Mouse (Mus musculus) midbrain, embryonic 10.5 days (tissue): ENCODE measurements at regions not wholly inside any gene's neighbourhood (a gene's known extent, or its start where the extent isn't known, plus 50 kb on each side); places are given as distances from the start of the nearest gene placed in this dataset.
"Not testable (repeated sequence)": the region's sequence is repeated elsewhere in the genome, so short reads cannot be mapped to it uniquely, and the experiment has no call there.

ENCODE experiments used
- DNase-seq: peaks from one replicate; pipeline ENCODE4 v3.0.0-alpha.2; 2017; ENCODE audit warnings: low spot score
- H3K27ac ChIP-seq: fragments of 300-500 bp; sonication (generic); replicated peaks from 2 replicates; pipeline ENCODE4 v1.5.1; 2016; ENCODE audit warnings: mild to moderate bottlenecking
- H3K27me3 ChIP-seq: fragments of 300-500 bp; sonication (generic); 2 replicates; pipeline ENCODE4 v1.6.1; 2016; ENCODE audit warnings: low read depth, mild to moderate bottlenecking; ENCODE audit not compliant: poor library complexity, severe bottlenecking
- H3K36me3 ChIP-seq: fragments of 300-500 bp; sonication (generic); 2 replicates; pipeline ENCODE4 v1.6.1; 2016; ENCODE audit warnings: mild to moderate bottlenecking, moderate library complexity
- H3K4me1 ChIP-seq: fragments of 300-500 bp; sonication (generic); 2 replicates; pipeline ENCODE4 v1.6.1; 2016
- H3K4me3 ChIP-seq: fragments of 300-500 bp; sonication (generic); 2 replicates; pipeline ENCODE4 v1.5.1; 2016; ENCODE audit warnings: mild to moderate bottlenecking, moderate library complexity
- H3K9me3 ChIP-seq: fragments of 300-500 bp; sonication (generic); replicated peaks from 2 replicates; pipeline ENCODE4 v1.6.1; 2016; ENCODE audit warnings: mild to moderate bottlenecking
- WGBS: fragments of 180-500 bp; shearing (Covaris S2); methylation state at CpG from one replicate; pipeline ENCODE4 v1.1.7; 2016; 5-methylcytosine and 5-hydroxymethylcytosine counted together

- no peaks in the 10 kb centered on the region for H3K4me1 ChIP-seq
- H3K9me3 ChIP-seq = no peaks in the 10 kb centered on the region
- WGBS = 88% methylated on average over 1 of the region's 1 CpGs
- H3K36me3 ChIP-seq = no peaks in the 10 kb centered on the region
- DNase-seq = no peak
- no peak overlapping the region for H3K4me3 ChIP-seq
- no peaks in the 10 kb centered on the region for H3K27me3 ChIP-seq
- H3K27ac ChIP-seq = no peak overlapping the region
Observed at GRCm38 (mm10) chr16:55522283-55522682, 224.5 kb upstream of the Zpld1 start.

- 92% methylated on average over 6 of the region's 6 CpGs for WGBS
- Histone ChIP-seq H3K27me3 (no peaks in the 10 kb centered on the region), H3K36me3 (no peaks in the 10 kb centered on the region), H3K27ac (no peak overlapping the region), H3K4me1 (no peaks in the 10 kb centered on the region), H3K9me3 (no peaks in the 10 kb centered on the region), H3K4me3 (no peak overlapping the region)
- DNase-seq = no peak
Observed at GRCm38 (mm10) chr16:55521421-55521971, 223.7 kb upstream of the Zpld1 start.

- H3K27ac ChIP-seq = no peak overlapping the region
- H3K4me1 ChIP-seq = peaks cover 5% of the 10 kb centered on the region
- no peaks in the 10 kb centered on the region for H3K27me3 ChIP-seq
- H3K4me3 ChIP-seq = no peak overlapping the region
- 89% methylated on average over 6 of the region's 6 CpGs for WGBS
- H3K36me3 ChIP-seq = no peaks in the 10 kb centered on the region
- no peak for DNase-seq
- no peaks in the 10 kb centered on the region for H3K9me3 ChIP-seq
Observed at GRCm38 (mm10) chr16:55520077-55520476, 222.3 kb upstream of the Zpld1 start.

DNA sequence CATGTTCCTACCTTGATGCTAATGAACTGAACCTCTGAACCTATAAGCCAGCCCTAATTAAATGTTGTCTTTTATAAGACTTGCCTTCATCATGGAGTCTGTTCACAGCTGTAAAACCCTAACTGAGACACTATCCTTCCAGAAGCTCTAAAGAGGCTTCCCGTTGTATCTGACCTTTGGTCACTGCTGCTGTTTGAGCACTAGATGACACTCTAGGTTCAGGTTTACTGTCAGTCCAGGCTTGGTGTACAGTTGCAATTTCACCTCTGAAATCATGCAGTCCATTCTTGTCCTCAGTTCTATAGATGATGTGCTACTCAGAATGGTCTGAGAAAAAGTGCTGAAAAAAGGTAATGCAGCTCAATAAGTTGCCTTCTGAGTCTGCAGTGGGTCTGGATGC, 221.9 kb upstream of the Zpld1 start:
- H3K4me1 ChIP-seq = peaks cover 9% of the 10 kb centered on the region
- no peak for DNase-seq
- H3K27ac ChIP-seq = no peak overlapping the region
- H3K27me3 ChIP-seq = no peaks in the 10 kb centered on the region
- no peak overlapping the region for H3K4me3 ChIP-seq
- WGBS = 90% methylated on average over 1 of the region's 1 CpGs
- H3K36me3 ChIP-seq = no peaks in the 10 kb centered on the region
- H3K9me3 ChIP-seq = no peaks in the 10 kb centered on the region

DNA sequence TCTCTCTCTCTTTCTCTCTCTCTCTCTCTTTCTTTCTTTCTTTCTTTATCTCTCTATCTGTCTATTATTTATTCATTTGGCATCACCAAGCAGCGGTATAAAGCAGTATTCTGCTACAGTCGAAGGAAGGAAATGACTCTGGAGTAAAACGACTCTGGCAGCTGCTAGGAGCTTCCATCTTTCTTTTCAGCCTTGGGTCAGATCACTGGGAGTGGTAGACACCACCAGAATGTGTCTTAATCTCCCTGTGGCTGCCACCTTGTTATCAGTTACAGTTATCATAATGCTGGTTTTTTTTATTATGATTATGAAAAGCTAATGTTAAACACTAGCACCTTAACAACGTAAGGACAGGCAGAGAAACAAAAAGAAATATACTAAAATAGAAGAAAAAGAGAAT, 219.2 kb upstream of the Zpld1 start:
- Histone ChIP-seq H3K4me3 (no peak overlapping the region), H3K27me3 (no peaks in the 10 kb centered on the region), H3K9me3 (no peaks in the 10 kb centered on the region), H3K4me1 (peaks cover 9% of the 10 kb centered on the region), H3K36me3 (no peaks in the 10 kb centered on the region), H3K27ac (no peak overlapping the region)
- DNase-seq = no peak
- 89% methylated on average over 4 of the region's 4 CpGs for WGBS

- Histone ChIP-seq H3K27ac (peak overlapping the region; percentile 82), H3K4me1 (peaks cover 9% of the 10 kb centered on the region), H3K36me3 (no peaks in the 10 kb centered on the region), H3K27me3 (no peaks in the 10 kb centered on the region), H3K9me3 (no peaks in the 10 kb centered on the region), H3K4me3 (peak overlapping the region; percentile 48)
- WGBS = 31% methylated on average over 16 of the region's 16 CpGs
- DNase-seq = peak; percentile 46
Observed at GRCm38 (mm10) chr16:55515228-55515696, 217.5 kb upstream of the Zpld1 start.

GRCm38 (mm10) chr16:55514448-55515200, 216.8 kb upstream of the Zpld1 start:
- no peaks in the 10 kb centered on the region for H3K9me3 ChIP-seq
- WGBS = 83% methylated on average over 6 of the region's 6 CpGs
- peak overlapping the region; percentile 48 for H3K4me3 ChIP-seq
- H3K4me1 ChIP-seq = peaks cover 9% of the 10 kb centered on the region
- H3K27me3 ChIP-seq = no peaks in the 10 kb centered on the region
- H3K27ac ChIP-seq = peak overlapping the region; percentile 82
- DNase-seq = no peak
- H3K36me3 ChIP-seq = no peaks in the 10 kb centered on the region

DNA sequence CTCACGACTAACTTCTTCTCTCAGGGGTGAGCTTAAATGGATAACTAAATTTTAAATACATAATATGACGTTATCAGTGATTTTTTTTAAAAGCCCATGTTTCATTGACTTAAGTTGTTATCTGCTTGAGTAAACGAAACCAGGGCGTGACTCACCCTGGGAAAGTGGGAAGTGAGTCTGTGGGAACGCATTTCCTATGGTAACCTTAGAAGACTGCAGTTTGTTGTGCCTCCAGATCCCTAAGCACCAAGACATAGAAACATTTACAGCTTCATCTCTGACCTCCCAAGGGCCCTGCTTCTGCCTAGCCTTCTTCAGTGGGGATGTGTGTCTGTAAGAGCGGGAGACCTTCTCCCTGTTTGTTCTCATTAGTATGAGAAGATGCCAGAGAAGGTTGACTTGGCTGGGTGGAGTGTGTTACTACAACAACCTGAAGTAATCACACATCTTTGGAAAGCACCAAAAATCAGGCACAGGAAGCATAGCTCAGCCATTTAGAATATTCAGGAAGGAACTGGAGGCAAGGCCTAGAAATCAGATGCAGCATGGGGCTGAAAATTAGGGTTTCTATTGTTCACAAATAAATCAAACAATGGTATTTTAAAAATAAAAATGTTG, 207.1 kb upstream of the Zpld1 start:
- H3K4me3 ChIP-seq = no peak overlapping the region
- WGBS = 80% methylated on average over 6 of the region's 6 CpGs
- H3K36me3 ChIP-seq = no peaks in the 10 kb centered on the region
- no peak for DNase-seq
- H3K27ac ChIP-seq = no peak overlapping the region
- no peaks in the 10 kb centered on the region for H3K9me3 ChIP-seq
- H3K4me1 ChIP-seq = no peaks in the 10 kb centered on the region
- H3K27me3 ChIP-seq = no peaks in the 10 kb centered on the region

- Histone ChIP-seq H3K27me3 (no peaks in the 10 kb centered on the region), H3K4me1 (no peaks in the 10 kb centered on the region), H3K36me3 (no peaks in the 10 kb centered on the region), H3K9me3 (no peaks in the 10 kb centered on the region), H3K4me3 (no peak overlapping the region), H3K27ac (no peak overlapping the region)
- DNase-seq = no peak
- WGBS = 86% methylated on average over 3 of the region's 3 CpGs
Observed at GRCm38 (mm10) chr16:55504274-55504673, 206.5 kb upstream of the Zpld1 start.

DNA sequence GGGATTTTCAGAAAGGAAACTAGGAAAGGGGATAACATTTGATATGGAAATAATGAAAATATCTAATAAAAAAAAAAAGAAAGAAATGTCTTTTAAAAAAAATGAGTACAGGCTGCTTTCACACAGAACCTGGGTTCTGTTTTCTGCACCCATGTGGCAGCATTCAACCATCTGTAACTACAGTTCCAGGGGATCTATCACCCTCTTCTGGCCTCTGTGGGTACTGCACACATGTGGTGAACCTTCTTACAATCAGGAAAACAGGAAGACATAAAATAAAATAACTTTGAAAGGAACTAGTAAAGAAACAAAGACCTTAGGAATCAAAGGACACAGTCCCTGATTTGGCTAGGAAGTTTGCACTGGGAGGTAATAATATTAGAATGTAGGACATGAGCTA, 205.5 kb upstream of the Zpld1 start:
- DNase-seq = no peak
- H3K9me3 ChIP-seq = no peaks in the 10 kb centered on the region
- no peaks in the 10 kb centered on the region for H3K27me3 ChIP-seq

GRCm38 (mm10) chr16:55499831-55500230, 202.0 kb upstream of the Zpld1 start:
- not testable (repeated sequence) for DNase-seq

More for the DNA sequence above, 205.5 kb upstream of the Zpld1 start:
- Histone ChIP-seq H3K4me3 (no peak overlapping the region), H3K36me3 (no peaks in the 10 kb centered on the region), H3K27ac (no peak overlapping the region), H3K4me1 (no peaks in the 10 kb centered on the region)

GRCm38 (mm10) chr16:55495051-55495450, 197.3 kb upstream of the Zpld1 start:
- H3K27me3 ChIP-seq = no peaks in the 10 kb centered on the region
- no peaks in the 10 kb centered on the region for H3K4me1 ChIP-seq
- no peak for DNase-seq
- H3K36me3 ChIP-seq = no peaks in the 10 kb centered on the region
- no peak overlapping the region for H3K27ac ChIP-seq
- peaks cover 6% of the 10 kb centered on the region; the same call in 1 of the 2 replicates for H3K9me3 ChIP-seq
- no peak overlapping the region for H3K4me3 ChIP-seq
- 91% methylated on average over 9 of the region's 10 CpGs for WGBS

More at GRCm38 (mm10) chr16:55499831-55500230, 202.0 kb upstream of the Zpld1 start:
- not testable (repeated sequence) for H3K4me3 ChIP-seq, H3K4me1 ChIP-seq, H3K27me3 ChIP-seq, H3K36me3 ChIP-seq, H3K9me3 ChIP-seq, H3K27ac ChIP-seq

DNA sequence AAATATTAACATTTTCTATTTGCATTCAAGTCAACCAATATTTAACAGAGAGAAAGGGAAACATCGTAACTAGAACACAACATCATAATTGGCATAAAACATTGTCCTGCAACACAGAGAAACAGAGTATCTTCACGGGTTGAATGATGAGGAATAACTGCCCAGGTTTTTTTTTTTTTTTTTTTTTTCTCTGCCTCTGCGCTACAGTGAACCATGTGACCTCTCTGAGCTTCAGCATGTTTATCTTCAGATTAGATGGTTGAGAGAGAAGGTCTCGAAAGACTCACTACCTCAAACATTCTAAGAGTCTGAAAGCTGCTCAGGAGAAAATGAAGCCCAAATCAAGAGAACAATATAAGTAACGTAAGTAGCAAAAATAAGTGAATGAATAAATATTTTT, 196.4 kb upstream of the Zpld1 start:
- Histone ChIP-seq H3K4me3 (no peak overlapping the region), H3K36me3 (no peaks in the 10 kb centered on the region), H3K9me3 (peaks cover 6% of the 10 kb centered on the region; the same call in 1 of the 2 replicates), H3K27me3 (no peaks in the 10 kb centered on the region), H3K27ac (no peak overlapping the region), H3K4me1 (no peaks in the 10 kb centered on the region)
- WGBS = 89% methylated on average over 5 of the region's 5 CpGs
- DNase-seq = no peak
